Mouse (Mus musculus): ENCODE data around the gene Rgp1.
"Not testable (repeated sequence)": the region's sequence is repeated elsewhere in the genome, so short reads cannot be mapped to it uniquely, and the experiment has no call there.

The Rgp1 gene

GRCm38 (mm10) chr4:43593453-43593852, 14.9 kb downstream of the Rgp1 start:
- no peak for DNase-seq (ENCODE audit: low spot score in 2 of 2)

GRCm38 (mm10) chr4:43596597-43596996, 18.1 kb downstream of the Rgp1 start:
- not testable (repeated sequence) for DNase-seq (ENCODE audit: low spot score in 2 of 2)

- no peak for DNase-seq (ENCODE audit: low spot score in 2 of 2)
Observed at GRCm38 (mm10) chr4:43598200-43598599, 19.7 kb downstream of the Rgp1 start.

GRCm38 (mm10) chr4:43598650-43599380, 20.3 kb downstream of the Rgp1 start:
- DNase-seq (ENCODE audit: low spot score in 2 of 2), result no peak

GRCm38 (mm10) chr4:43600195-43600934, 21.9 kb downstream of the Rgp1 start:
- no peak for DNase-seq (ENCODE audit: low spot score in 2 of 2)

- no peak for DNase-seq (ENCODE audit: low spot score in 2 of 2)
Observed at GRCm38 (mm10) chr4:43604099-43604498, 25.6 kb downstream of the Rgp1 start.

GRCm38 (mm10) chr4:43604751-43605685, 26.5 kb downstream of the Rgp1 start:
- no peak for DNase-seq (ENCODE audit: low spot score in 2 of 2)

GRCm38 (mm10) chr4:43612534-43612933, 34.0 kb downstream of the Rgp1 start:
- DNase-seq (ENCODE audit: low spot score in 2 of 2), result no peak

GRCm38 (mm10) chr4:43613060-43613730, 34.7 kb downstream of the Rgp1 start:
- DNase-seq (ENCODE audit: low spot score in 2 of 2), result no peak

GRCm38 (mm10) chr4:43620146-43620778, 41.7 kb downstream of the Rgp1 start:
- no peak for DNase-seq (ENCODE audit: low spot score in 2 of 2)

- no peak for DNase-seq (ENCODE audit: low spot score in 2 of 2)
Observed at GRCm38 (mm10) chr4:43629106-43629817, 50.7 kb downstream of the Rgp1 start.

GRCm38 (mm10) chr4:43630030-43630581, 51.6 kb downstream of the Rgp1 start:
- peak; percentile 36 to 73 for DNase-seq (ENCODE audit: low spot score in 2 of 2)

- no peak for DNase-seq (ENCODE audit: low spot score in 2 of 2)
Observed at GRCm38 (mm10) chr4:43630671-43631045, 52.1 kb downstream of the Rgp1 start.

- DNase-seq (ENCODE audit: low spot score in 2 of 2), result no peak
Observed at GRCm38 (mm10) chr4:43631046-43631955, 52.8 kb downstream of the Rgp1 start, which contains the start of gene Npr2. Gene Npr2 (plus strand): TSS chr4:43631935.

GRCm38 (mm10) chr4:43631956-43632920, 53.7 kb downstream of the Rgp1 start:
- no peak for DNase-seq (ENCODE audit: low spot score in 2 of 2)

- DNase-seq (ENCODE audit: low spot score in 2 of 2), result no peak
Observed at GRCm38 (mm10) chr4:43633296-43633695, 54.8 kb downstream of the Rgp1 start.

- DNase-seq (ENCODE audit: low spot score in 2 of 2), result no peak
Observed at GRCm38 (mm10) chr4:43633736-43634135, 55.2 kb downstream of the Rgp1 start.
